Comparison of ENCODE assay signal across 8 mouse cellular contexts in genomic region chr3:108203621-108204325, GRCm38 (mm10). TPM values are rescaled to one million over a fixed set of nuclear protein-coding genes. Genes with fewer than 3 reads are reported as not detected.
DNase-seq lines count a peak whose midpoint lies in the region; ATAC-seq and TF ChIP-seq lines count a peak whose summit lies in the region.

No protein-coding gene starts in this region.

- peak; percentile 68; the same call in 1 of the 2 replicates for TF ChIP-seq CTCF in embryonic fibroblast, embryonic 13.5 days (IDR thresholded peaks at IDR 0.05; ENCODE audit: borderline replicate concordance, insufficient read depth, low read length)
- TF ChIP-seq CTCF in liver, embryonic 14.5 days (IDR thresholded peaks at IDR 0.05; ENCODE audit: low read depth): peak; percentile 95

- 68% methylated on average over 11 of the region's 11 CpGs for WGBS in liver, embryonic 14.5 days (ENCODE audit: insufficient replicate concordance)

- no peak for TF ChIP-seq POLR2A in embryonic fibroblast, embryonic 13.5 days (IDR thresholded peaks at IDR 0.05; ENCODE audit: low read depth, low read length)

- H3K27me3 ChIP-seq in liver, embryonic 14.5 days (ENCODE audit: control insufficient read depth, insufficient read depth, low read length): no peaks in the 10 kb centered on the region

- no peak overlapping the region for H3K27ac ChIP-seq in embryonic fibroblast, embryonic 13.5 days (ENCODE audit: insufficient read depth, low read length)
- no peak overlapping the region for H3K27ac ChIP-seq in liver, embryonic 14.5 days

- peak; percentile 41 for DNase-seq in 3134 (ENCODE audit: extremely low read depth, insufficient read length, low spot score)
- DNase-seq in B cell, adult 2 months: peak; percentile 89 to 91
- peak; percentile 86 for DNase-seq in brain, adult 2 months (ENCODE audit: low read depth, low spot score)
- peak; percentile 86 for DNase-seq in kidney, adult 9 months
- DNase-seq in liver, embryonic 14.5 days (ENCODE audit: low read depth in 3 of 3, low spot score in 3 of 3): peak; percentile 40 to 55 (median 49)
- DNase-seq in retina, postnatal 1 day: peak; percentile 81
- peak; percentile 57 for DNase-seq in yolk sac, embryonic 10.5 days (ENCODE audit: low spot score)

- H3K9me3 ChIP-seq in liver, embryonic 14.5 days (ENCODE audit: control insufficient read depth, low read length): no peaks in the 10 kb centered on the region

- H3K9ac ChIP-seq in liver, embryonic 14.5 days (replicated peaks): no peak overlapping the region

- 0 out of 2 replicates have a peak, but pooled peaks cover 3% of the 10 kb centered on the region for H3K4me1 ChIP-seq in embryonic fibroblast, embryonic 13.5 days (ENCODE audit: control insufficient read depth, insufficient read depth, low read length)
- H3K4me1 ChIP-seq in liver, embryonic 14.5 days (replicated peaks; ENCODE audit: control insufficient read depth in 2 of 2, insufficient read depth in 2 of 2, low read length in 1 of 2): peaks cover 9 to 11% of the 10 kb centered on the region in 2 experiments

- H3K36me3 ChIP-seq in liver, embryonic 14.5 days (replicated peaks; ENCODE audit: control insufficient read depth, insufficient read depth, low read depth): no peaks in the 10 kb centered on the region

- H3K4me2 ChIP-seq in liver, embryonic 14.5 days (ENCODE audit: low read depth): no peak overlapping the region

- no peak for TF ChIP-seq EP300 in liver, embryonic 14.5 days (IDR thresholded peaks at IDR 0.05; ENCODE audit: low read depth)

- no peak overlapping the region for H3K4me3 ChIP-seq in embryonic fibroblast, embryonic 13.5 days (ENCODE audit: insufficient read depth, low read length)
- H3K4me3 ChIP-seq in liver, embryonic 14.5 days (ENCODE audit: insufficient read depth in 1 of 2, low read depth in 2 of 2, low read length in 2 of 2): no peak overlapping the region

- no peak for ATAC-seq in liver, embryonic 14.5 days (ENCODE audit: insufficient read depth)

RNA-seq across cellular contexts. Expression of gene Cyb561d1, which starts 2.8 kb away (rescaled TPM):
- polyA plus RNA-seq in embryonic fibroblast, embryonic 13.5 days (2011; ENCODE audit: insufficient read length, low read depth, missing spikeins): 2.7 and 3.5 TPM in 2 replicates
- polyA plus RNA-seq in liver, embryonic 14.5 days (2012; rRNA removed): 1.4 and 1.5 TPM in 2 replicates
- 1.4 and 1.6 TPM in 2 replicates for polyA plus RNA-seq in liver, embryonic 14.5 days (2014; fragmentation: Nextera tagmentation; extraction: Ambion mirVana)

RNA-seq across cellular contexts. Expression of gene Atxn7l2, which starts 7.0 kb away (rescaled TPM):
- polyA plus RNA-seq in embryonic fibroblast, embryonic 13.5 days (2011; ENCODE audit: insufficient read length, low read depth, missing spikeins): 4.1 and 6.2 TPM in 2 replicates
- polyA plus RNA-seq in liver, embryonic 14.5 days (2012; rRNA removed): 2.2 TPM in 2 replicates
- 1.7 and 2.0 TPM in 2 replicates for polyA plus RNA-seq in liver, embryonic 14.5 days (2014; fragmentation: Nextera tagmentation; extraction: Ambion mirVana)

RNA-seq across cellular contexts. Expression of gene Amigo1, which starts 17.6 kb away (rescaled TPM):
- polyA plus RNA-seq in embryonic fibroblast, embryonic 13.5 days (2011; ENCODE audit: insufficient read length, low read depth, missing spikeins): 3.1 and 5.5 TPM in 2 replicates
- 0.45 and 0.60 TPM in 2 replicates for polyA plus RNA-seq in liver, embryonic 14.5 days (2012; rRNA removed)
- polyA plus RNA-seq in liver, embryonic 14.5 days (2014; fragmentation: Nextera tagmentation; extraction: Ambion mirVana): 0.49 and 0.56 TPM in 2 replicates

RNA-seq across cellular contexts. Expression of gene Sypl2, which starts 22.7 kb away (rescaled TPM):
- not detected in 2 replicates for polyA plus RNA-seq in embryonic fibroblast, embryonic 13.5 days (2011; ENCODE audit: insufficient read length, low read depth, missing spikeins)
- polyA plus RNA-seq in liver, embryonic 14.5 days (2012; rRNA removed): 0.02 TPM in 2 replicates
- polyA plus RNA-seq in liver, embryonic 14.5 days (2014; fragmentation: Nextera tagmentation; extraction: Ambion mirVana): not detected in 2 replicates

RNA-seq across cellular contexts. Expression of gene Gpr61, which starts 49.1 kb away (rescaled TPM):
- polyA plus RNA-seq in embryonic fibroblast, embryonic 13.5 days (2011; ENCODE audit: insufficient read length, low read depth, missing spikeins): not detected in 2 replicates
- polyA plus RNA-seq in liver, embryonic 14.5 days (2012; rRNA removed): not detected in 2 replicates
- polyA plus RNA-seq in liver, embryonic 14.5 days (2014; fragmentation: Nextera tagmentation; extraction: Ambion mirVana): 0.04 TPM in 1 of 2 replicates, not detected in the other
